Mouse (Mus musculus) urinary bladder, postnatal 14 days (tissue): ENCODE results near the gene Gmcl1.

Experiments
- DNase-seq: peaks from one replicate; pipeline ENCODE4 v3.0.0; 2021; ENCODE audit warnings: low spot score

The Gmcl1 gene

GRCm38 (mm10) chr6:86736313-86736712, 3.1 kb upstream of the Gmcl1 start:
- no peak for DNase-seq

- DNase-seq, result peak; percentile 24
Observed at GRCm38 (mm10) chr6:86732276-86733173, 658 bp downstream of the Gmcl1 start.

- DNase-seq, result no peak
Observed at GRCm38 (mm10) chr6:86728711-86729110, 4.5 kb downstream of the Gmcl1 start.

- no peak for DNase-seq
Observed at GRCm38 (mm10) chr6:86721977-86722376, 11.2 kb downstream of the Gmcl1 start.

GRCm38 (mm10) chr6:86708072-86708774, 25.0 kb downstream of the Gmcl1 start:
- DNase-seq, result no peak

DNA sequence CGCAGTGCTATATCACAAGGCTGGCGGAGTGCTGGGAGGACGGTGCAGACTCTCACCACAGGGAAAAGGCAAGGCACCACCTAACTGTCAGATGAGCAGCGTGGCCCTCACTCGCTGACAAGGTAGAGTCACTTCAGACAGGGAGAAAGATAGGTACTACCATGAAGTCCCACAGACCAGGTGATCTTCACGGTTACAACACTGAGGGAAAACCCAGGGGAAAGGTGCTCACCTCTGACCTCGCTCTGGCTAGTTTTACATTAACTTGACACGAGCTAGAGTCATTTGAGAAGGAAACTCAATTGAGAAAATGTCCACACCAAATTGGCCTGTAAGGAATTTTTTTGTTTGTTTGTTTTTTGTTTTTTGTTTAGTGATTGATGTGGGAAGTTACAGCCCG, 30.6 kb downstream of the Gmcl1 start:
- no peak for DNase-seq

- DNase-seq, result no peak
Observed at GRCm38 (mm10) chr6:86697903-86698302, 35.3 kb downstream of the Gmcl1 start.

- no peak for DNase-seq
Observed at GRCm38 (mm10) chr6:86696213-86696612, 37.0 kb downstream of the Gmcl1 start.

DNA sequence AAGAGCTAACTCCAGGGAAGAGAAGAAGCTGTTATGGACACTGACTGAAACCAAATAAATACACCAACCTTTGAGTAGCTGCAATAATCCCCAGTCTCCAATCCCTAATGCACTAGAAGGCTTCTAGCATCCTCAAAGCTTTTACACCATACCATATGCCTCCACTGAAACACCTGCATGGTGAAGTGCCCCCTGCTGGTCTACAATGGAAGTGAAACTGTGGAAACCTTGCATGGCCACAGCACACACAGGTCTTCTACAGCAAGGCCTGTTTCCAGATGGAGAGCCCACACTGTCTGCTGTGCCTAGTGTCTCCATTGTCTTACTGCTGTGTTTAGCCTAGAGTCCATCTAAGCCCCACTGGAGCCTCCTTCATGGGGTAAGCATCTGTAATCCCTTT, 38.7 kb downstream of the Gmcl1 start:
- DNase-seq, result peak; percentile 52

- DNase-seq, result no peak
Observed at GRCm38 (mm10) chr6:86689671-86690070, 43.5 kb downstream of the Gmcl1 start.

DNA sequence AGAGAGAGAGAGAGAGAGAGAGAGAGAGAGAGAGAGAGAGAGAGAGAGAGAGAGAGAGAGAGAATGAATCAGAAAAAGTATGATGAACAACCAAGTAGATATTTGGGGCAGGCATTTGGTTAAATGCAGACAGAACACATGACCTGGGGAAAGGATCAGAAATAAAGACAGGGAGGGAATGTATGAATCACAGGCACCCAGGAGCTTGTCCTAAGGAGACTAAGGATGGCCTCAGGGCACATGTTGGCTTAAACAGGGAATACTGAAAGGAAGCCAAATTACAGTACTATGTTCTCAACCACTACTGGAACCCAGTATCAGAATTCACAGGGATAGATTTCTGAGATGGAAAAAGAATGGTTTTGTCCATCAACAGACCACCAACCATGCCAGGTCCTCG, 46.2 kb downstream of the Gmcl1 start:
- no peak for DNase-seq

- no peak for DNase-seq
Observed at GRCm38 (mm10) chr6:86684655-86685011, 48.5 kb downstream of the Gmcl1 start.

DNA sequence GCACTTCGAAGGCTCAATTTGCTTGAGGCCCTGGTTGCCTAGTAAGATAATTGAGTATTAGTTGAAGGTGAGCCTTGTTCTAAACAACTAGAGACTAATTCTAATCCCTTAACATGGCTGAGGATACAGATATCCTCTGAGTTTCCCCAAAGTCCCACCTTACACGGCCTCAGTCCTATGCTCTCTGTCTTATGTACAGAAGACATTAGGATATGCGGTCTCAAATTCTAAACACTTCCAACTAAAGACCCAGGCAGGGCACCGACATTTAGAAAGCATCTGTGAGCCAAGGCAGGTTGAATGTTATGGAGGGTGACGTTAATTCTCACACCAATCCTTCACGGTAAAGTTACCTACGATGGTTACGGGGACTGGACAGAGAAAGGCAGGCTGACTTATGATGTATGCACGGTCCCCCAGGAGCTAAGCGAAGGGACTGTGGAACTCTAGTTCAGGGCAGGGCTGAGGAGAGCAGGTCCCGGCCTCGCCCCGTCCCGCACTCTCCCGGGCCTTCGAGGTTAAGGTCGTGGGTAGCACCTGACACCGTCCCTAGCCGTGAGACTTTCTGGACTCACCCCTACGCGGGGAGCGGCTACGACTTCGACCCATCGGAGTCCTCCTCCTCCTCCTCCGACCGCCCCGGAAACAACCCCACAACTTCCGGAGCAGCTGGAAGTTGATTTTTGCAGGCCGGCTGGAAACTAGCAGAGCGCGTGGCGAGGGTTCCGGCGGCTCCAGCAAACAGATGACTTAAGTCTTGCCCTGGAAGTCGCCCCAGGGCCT, 49.1 kb downstream of the Gmcl1 start, which contains the start of gene Snrnp27:
Snrnp27 (minus strand) TSS at position 651 of the 783 bp plus-strand sequence.
- peak; percentile 89 for DNase-seq

DNA sequence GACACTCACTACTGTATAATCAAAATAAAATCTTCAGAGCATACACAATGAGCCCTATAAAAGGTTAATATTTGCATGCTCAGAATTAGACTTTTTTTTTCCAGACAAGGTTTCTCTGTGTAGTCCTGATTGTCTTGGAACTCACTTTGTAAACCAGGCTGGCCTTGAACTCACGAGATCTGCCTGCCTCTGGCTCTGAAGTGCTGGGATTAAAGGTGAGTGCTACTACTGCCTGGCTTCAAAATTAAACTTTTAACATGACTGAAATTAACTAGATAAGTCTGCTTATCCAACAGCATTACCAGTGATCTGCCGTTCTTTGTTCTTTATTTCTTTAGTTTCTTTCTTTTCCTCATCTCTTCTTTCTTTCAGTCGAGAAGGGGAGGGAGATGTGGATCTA, 51.9 kb downstream of the Gmcl1 start:
- no peak for DNase-seq

DNA sequence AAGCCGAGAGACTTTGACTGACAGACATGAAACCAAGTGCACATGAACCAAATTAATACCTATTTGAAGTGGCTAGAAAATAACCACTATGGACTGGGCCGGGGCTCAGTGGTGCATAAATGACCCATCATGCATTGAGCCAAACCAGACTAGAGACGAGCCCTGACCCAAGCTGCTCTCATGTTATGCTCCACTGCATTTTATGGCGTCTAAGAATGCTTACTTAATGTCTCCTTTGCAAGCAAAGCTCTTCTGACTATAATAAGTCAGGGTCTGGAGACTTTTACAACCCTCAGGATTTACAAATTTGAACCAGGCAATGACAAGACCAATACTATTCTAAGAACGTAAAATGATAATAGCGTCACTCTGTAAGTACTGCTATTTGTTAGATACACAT, 54.8 kb downstream of the Gmcl1 start:
- DNase-seq, result no peak

DNA sequence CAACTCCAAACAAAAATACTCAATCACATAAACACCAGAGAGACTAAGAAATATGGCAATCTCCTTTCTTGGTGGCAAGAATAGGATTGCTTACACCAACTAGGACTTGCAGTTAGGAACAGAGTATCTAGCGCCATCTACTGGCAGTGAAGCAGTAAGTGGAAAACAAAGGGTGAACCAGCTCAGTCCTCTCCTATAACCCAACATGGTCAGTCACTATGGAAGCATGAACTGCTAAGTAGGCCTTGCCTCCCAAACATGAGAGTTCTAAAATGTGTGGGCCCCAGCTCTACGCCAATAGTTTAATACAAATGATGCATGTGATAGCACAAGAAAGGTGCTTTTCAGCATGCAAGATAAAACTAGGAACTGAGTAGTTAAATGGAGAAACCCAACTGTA, 62.3 kb downstream of the Gmcl1 start:
- DNase-seq, result peak; percentile 49

DNA sequence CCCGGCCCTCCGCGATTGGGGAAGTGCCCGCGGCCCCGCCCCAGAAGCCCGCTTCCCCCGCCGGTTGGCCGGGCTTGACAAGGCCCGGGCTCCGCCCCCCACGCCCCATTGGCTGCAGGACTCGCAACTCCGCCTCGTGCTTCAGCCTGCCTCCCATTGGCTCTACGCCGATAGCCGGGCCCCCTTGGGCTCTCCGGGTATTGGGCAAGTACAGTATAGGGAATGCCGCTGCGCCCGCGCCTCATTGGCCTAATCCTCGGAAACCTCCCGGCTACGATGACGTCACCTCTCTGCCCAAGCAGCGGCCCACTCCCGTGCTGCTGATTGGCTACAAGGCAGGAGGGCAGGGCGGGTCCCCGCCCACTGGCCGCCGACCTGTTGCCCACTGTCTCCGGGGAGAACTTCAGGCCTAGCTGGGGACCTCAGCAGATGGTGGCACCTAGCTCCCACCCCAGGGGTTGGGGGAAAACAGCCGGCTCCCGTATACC, 63.9 kb downstream of the Gmcl1 start:
- peak; percentile 100 for DNase-seq

DNA sequence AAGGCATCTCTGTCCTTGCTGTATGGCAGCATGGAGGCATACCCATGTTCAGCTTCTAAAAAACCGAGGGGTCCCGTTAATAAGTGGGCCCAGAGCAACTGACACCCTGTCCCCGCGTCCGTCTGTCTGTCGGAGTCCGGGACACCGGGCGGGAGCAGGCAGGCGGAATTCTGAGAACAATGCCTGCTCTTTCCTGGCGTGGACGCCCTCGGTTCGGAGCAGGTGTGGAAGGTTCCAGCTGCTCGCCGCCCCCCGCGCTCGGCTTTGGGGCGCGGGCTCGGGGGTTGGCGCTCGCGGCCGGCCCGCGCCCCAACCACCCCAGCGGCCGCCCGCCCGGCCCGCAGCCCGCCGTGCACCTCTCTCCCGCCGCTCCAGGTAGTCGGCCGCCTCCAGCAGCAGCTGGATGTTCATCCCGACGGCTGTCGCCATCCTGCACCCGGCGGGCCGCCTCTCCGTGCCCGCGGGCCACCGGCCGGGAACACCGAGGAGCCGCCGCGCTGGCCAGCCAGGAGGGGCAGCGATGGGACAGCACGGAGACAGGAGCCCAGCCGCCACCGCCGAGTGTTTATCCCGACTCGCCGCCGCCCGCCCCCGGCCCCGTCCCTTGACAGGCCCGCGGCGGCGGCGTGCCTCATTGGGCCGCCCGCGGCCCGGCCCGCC, 64.5 kb downstream of the Gmcl1 start, which contains the start of gene Mxd1:
Mxd1 (minus strand) TSS at position 582 of the 660 bp plus-strand sequence.
- DNase-seq, result peak; percentile 14

DNA sequence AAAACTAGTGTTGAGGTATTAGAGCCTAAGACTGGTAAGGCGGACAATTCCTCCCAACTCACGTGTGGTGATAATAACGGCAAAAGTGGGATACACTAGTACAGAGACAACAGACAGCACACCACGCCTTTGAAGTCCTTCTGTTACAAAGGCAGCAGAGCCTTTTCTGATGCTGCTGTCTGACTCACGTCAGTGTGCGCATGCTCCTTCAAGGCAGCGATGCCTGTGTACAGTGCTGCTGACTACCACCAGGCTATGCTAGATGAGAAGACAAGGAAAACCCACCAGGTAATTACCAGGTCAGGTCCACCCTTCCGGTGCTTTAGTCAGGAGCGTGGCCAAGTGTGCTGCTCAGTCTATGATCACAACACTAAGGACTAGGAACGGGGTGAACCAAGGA, 66.1 kb downstream of the Gmcl1 start:
- no peak for DNase-seq

GRCm38 (mm10) chr6:86665560-86666307, 67.4 kb downstream of the Gmcl1 start:
- DNase-seq, result no peak

- DNase-seq, result no peak
Observed at GRCm38 (mm10) chr6:86665076-86665475, 68.1 kb downstream of the Gmcl1 start.
